Mouse (Mus musculus): ENCODE data around the gene Cab39.
"Not testable (repeated sequence)": the region's sequence is repeated elsewhere in the genome, so short reads cannot be mapped to it uniquely, and the experiment has no call there.

The Cab39 gene

GRCm38 (mm10) chr1:85790565-85790964, 2.7 kb upstream of the Cab39 start:
- no peak for DNase-seq (ENCODE audit: low spot score)

DNA sequence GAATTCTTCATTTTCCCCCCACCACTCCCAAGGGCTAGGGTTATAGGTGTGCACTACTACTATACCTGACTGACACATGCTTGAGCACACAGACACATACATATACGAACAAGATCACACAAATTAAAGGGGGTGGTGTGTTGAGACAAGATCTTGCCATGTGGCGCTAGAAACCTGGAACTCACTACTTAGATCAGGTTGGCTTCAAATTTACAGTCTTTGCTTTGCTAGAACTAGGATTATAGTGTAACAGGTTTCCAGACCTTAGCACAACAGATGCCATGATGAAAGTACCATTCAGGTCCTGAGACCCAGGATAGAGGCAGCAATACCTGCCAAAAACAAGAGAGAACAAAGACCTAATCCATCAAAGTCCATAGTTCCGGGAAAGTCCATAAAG, 1.8 kb upstream of the Cab39 start:
- no peak for DNase-seq (ENCODE audit: low spot score)

DNA sequence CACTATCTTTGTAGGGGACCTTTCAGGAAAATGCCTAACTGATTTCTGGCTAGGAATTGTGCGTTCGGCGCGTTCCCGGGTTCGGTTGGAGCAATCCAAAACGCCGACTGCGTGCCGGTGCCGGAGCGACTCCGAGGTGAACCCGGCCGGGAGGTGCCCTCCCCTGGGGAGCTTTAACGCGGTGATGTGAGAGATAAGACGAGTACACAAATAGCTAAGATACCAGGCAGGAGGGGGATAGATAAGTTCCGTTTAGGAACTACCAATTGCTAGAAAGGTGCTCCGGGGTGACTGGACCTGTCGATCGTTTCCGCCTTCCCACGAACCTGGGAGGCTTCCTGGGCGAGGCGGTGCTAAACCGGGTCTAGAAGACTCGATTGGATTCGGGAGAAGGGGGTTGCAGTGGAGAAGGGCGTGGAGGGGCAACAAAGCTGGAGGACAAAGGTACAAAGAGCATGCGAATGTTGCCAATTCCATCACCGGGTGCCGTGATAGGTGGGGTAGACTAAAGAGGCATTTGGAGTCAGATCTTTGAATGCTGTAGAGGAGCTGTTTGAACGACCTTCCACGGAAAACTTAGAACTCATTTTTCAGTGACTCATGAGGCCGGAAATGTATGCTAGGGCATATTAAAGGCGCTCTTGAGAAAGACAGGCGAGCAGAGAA, 998 bp downstream of the Cab39 start:
- peak; percentile 83 for DNase-seq (ENCODE audit: low spot score)

GRCm38 (mm10) chr1:85795196-85795595, 2.0 kb downstream of the Cab39 start:
- DNase-seq (ENCODE audit: low spot score) = no peak

DNA sequence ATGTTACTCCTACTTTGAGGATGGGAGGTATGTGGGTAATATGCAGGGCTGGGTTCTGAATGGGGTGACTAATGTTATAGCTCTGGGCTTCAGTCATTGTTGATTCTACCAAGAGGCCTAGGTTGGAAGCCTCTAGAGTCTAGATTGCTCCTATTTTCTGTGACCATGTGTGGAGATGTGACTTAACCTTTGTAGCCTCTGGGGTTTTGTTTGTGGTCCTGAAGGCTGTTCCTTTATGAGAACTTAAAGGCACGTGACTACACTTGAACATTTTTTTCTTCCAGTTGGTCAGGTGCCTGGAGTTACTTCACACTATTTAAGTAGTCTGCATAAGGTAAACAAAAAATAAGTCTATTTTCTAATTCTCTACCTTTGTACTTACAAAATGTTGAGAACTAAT, 6.5 kb downstream of the Cab39 start:
- DNase-seq (ENCODE audit: low spot score) = no peak

- no peak for DNase-seq (ENCODE audit: low spot score)
Measured at GRCm38 (mm10) chr1:85802517-85802916, 9.3 kb downstream of the Cab39 start.

- DNase-seq (ENCODE audit: low spot score) = no peak
Measured at GRCm38 (mm10) chr1:85804551-85804950, 11.3 kb downstream of the Cab39 start.

DNA sequence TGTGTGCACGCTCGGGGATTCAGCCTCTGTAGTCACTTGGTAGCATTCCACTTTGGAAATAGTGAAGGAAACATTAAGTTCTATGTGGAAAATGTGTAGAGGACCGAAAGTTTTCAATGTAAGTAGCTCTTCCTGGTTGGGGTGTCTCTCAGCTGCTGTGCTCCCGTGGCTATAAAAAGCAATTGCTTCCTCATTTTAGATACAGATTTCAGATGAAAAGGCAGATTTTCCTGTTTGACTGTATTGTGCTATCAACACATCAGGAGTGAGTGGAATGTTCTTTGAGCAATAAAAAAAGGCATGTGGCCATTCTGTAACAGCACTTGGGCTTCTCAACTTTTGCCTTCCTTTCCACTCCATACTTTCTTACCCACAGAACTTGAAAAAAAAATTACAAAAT, 16.0 kb downstream of the Cab39 start:
- no peak for DNase-seq (ENCODE audit: low spot score)

DNA sequence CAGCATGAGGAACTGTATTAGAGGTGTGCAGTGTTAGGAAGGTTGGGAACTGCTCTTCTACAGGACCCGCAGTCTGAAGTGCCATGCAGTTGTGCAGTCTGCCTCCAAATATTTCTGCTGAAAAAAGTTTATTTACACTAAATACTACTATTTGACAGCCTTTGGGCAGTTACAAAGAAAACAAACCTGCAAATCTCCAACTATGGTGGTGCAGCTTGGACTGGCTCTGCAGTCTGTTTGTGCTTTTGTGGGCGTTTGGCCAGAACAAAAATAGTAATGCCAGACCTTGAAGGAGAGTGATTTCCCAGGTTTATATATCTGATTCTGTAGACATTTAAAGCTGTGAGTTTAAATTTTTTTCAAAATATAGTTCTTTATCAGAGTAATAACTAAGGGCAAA, 17.1 kb downstream of the Cab39 start:
- DNase-seq (ENCODE audit: low spot score) = no peak

DNA sequence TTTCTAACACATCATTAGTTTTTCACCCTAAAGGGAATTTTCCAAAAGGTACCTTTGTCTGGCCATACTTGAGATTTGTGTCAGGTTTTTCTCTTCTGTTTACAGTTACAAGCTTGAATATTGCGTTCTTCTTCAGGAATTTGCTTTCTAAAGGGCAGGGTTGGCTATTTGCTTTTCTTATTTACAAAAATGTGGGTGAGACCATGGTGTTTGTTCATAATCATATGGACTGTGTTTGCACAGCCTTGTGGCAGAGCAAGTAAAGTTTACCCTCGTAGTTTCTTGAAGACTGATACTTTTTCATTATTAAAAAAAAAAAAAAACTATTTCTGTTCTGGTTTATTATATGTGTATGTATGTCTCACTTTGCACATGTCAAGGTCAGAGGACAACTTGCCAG, 17.5 kb downstream of the Cab39 start:
- DNase-seq (ENCODE audit: low spot score) = no peak

DNA sequence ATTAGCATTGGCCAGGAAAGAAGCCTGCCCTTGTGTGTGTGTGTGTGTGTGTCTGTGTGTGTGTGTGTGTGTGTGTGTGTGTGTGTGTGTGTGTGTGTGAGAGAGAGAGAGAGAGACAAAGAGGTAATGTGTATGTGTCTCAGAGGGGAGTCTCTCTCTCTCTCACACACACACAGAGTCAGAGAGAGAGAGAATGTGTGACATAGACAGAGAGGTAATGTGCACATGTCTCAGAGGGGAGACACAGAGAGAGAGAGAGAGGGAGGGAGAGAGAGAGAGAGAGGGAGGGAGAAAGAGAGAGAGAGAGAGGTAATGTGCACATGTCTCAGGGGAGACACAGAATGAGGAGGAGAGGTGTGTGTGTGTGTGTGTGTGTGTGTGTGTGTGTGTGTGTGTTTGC, 21.0 kb downstream of the Cab39 start:
- not testable (repeated sequence) for DNase-seq (ENCODE audit: low spot score)

- DNase-seq (ENCODE audit: low spot score) = no peak
Measured at GRCm38 (mm10) chr1:85818121-85818520, 24.9 kb downstream of the Cab39 start.

DNA sequence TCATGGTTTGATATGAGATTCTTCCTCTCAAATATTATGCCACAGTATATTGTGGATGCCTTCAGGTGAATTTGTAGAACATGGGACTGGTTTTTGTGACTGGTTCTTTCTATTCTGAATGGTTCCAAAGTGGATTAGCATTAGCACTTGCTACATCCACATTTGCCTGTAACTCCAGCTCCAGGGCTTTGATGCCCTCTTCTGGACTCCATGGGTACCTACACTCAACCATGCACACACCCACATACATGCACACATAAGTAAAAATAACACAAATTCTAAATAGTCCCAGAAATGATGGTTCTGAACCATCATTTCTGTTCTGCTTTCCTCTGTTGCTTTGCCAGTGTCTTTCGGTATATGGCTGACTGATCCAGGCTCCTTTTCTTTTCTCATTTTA, 26.5 kb downstream of the Cab39 start:
- DNase-seq (ENCODE audit: low spot score) = no peak

DNA sequence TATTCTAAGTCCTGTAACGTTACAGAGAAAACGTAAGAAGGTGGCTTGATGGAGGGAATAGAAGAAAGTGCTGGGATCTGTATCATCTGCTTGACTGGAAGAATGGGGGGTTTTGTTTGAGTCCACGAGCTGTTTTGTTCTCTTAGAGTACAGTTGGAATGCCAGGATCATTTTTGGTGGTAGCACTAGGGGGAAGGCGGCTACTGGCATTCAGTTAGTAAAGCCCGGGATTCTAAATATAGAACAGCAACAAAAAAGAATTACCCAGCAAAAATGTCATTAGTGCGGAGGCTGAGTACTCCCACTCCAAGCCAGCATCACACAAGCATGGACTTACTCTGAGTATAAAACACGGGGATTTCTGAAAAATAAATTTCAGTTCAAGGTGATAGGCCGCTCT, 29.0 kb downstream of the Cab39 start:
- DNase-seq (ENCODE audit: low spot score) = no peak

DNA sequence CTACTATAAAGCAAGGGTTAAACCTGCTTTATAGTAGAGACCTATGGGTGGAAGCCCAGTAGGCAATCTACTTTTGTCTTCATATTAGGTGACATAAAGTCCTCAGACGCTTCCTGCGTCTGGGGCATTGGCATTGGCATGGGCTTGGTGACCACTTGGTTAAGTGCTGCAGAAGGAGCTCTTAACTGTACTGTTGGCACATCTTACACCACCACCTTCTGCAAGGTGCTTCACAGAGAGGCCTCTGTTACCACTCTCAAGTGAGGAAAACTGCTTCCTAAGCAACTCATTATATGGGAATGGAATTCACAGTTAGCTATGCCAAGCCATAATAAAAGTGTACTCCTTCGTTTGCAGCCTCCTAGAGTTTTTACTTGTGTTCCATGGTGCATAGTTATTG, 31.7 kb downstream of the Cab39 start:
- DNase-seq (ENCODE audit: low spot score) = no peak

DNA sequence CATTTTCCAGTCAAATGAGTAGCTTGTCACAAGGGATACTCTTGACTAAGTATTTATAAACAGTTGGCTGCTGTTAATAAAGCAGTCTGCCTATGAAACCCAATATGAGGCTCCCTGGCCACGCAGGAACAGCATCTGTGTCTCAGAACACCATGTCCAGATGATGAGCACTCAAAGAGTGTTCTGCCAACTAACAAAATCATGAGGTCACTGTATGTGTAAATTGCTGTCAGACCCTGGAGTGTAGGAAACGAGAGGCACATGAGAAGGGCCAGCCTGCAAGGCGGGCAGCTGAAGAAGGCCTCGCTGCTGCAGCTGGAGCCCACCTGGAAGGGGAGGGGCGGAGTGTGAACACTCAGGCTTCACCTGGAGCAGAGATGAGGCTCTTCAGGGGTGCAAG, 33.9 kb downstream of the Cab39 start:
- DNase-seq (ENCODE audit: low spot score) = no peak

- DNase-seq (ENCODE audit: low spot score) = no peak
Measured at GRCm38 (mm10) chr1:85829016-85829415, 35.8 kb downstream of the Cab39 start.

DNA sequence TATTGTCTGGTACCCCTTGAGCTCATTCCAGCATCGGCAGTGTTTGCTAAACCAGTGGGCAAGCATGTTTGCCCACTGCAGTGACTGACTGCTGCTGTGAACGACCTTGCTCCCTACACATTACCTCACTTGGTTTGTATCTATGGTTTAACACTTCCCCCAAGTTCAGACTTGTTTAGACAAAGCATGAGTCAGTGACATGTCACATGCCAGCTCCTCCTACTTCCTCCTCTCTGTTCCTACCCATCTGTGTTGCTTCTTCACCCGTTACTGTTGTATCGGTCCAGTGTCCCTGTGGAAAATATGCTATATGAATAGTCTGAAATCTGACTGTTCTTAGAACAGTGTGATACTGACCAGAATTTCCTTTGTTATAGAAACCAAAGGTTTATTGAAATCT, 44.8 kb downstream of the Cab39 start:
- no peak for DNase-seq (ENCODE audit: low spot score)

DNA sequence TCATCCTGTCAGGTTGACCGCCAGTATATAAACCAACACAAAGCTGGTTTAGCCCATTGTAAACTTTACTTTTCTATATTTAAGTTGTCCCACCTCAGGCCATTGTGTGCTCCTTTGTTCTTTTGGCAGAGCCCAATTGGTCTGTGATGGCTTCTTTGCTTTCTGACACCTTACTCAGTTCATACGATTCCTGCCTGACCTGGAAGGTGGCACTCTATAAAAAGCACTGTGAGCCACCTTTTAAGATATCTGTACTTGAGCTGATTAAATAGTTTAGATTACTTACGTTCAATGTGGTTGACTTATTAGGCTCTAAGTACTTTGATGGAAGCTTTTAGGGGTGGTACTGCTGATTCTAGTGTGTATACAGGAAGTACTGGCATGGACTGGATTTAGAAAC, 46.1 kb downstream of the Cab39 start:
- no peak for DNase-seq (ENCODE audit: low spot score)

DNA sequence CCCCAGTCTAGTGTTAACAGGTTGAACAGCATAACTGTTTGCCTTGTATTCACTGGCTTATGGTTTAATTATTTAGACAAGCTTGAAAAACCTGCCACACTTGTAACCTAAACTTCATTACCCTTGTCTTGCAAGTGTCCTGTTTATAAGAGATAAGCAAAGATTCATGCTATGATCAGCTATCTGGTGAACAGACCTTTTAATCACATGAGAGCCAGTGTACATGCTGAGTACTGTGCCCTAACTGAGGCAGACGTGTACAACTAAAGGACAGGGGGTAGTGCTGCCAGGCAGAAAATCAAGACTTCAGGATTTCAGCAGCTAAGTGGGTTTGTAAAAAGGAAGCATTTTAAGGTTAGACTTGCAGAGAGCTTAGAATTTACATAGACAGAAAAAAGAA, 46.5 kb downstream of the Cab39 start:
- DNase-seq (ENCODE audit: low spot score) = no peak

- no peak for DNase-seq (ENCODE audit: low spot score)
Measured at GRCm38 (mm10) chr1:85840421-85840820, 47.2 kb downstream of the Cab39 start.

- DNase-seq (ENCODE audit: low spot score) = no peak
Measured at GRCm38 (mm10) chr1:85842251-85842650, 49.0 kb downstream of the Cab39 start.

GRCm38 (mm10) chr1:85843291-85843863, 50.1 kb downstream of the Cab39 start:
- DNase-seq (ENCODE audit: low spot score) = no peak

- DNase-seq (ENCODE audit: low spot score) = no peak
Measured at GRCm38 (mm10) chr1:85844981-85845380, 51.7 kb downstream of the Cab39 start.
